Mouse (Mus musculus) cerebellum, adult 2 months (tissue): Measurements from ENCODE around the gene Inip. TPM values are rescaled to one million over a fixed set of nuclear protein-coding genes. Genes with fewer than 3 reads are reported as not detected.
"Not testable (repeated sequence)": the region's sequence is repeated elsewhere in the genome, so short reads cannot be mapped to it uniquely, and the experiment has no call there.

ENCODE experiments used
- DNase-seq, 2 experiments: peaks; one replicate each; pipeline ENCODE4 v3.0.0; 2021
- H3K27ac ChIP-seq: fragments of 200-500 bp; 2 replicates; pipeline ENCODE4 v1.5.1; 2012; ENCODE audit warnings: low read length, control low read depth, inconsistent platforms; ENCODE audit not compliant: insufficient read depth
- H3K27me3 ChIP-seq: fragments of 200-500 bp; 2 replicates; pipeline ENCODE4 v1.6.1; 2012; ENCODE audit warnings: inconsistent platforms, mild to moderate bottlenecking, low read length, moderate library complexity; ENCODE audit not compliant: control insufficient read depth, insufficient read depth
- H3K4me1 ChIP-seq: fragments of 200-500 bp; 2 replicates; pipeline ENCODE4 v1.6.1; 2011; ENCODE audit warnings: low read length; ENCODE audit not compliant: control insufficient read depth, insufficient read depth
- H3K4me3 ChIP-seq: fragments of 200-500 bp; replicated peaks from 2 replicates; pipeline ENCODE3; 2011; ENCODE audit warnings: mild to moderate bottlenecking, low read depth, low read length, control low read depth; ENCODE audit not compliant: insufficient read depth
- CTCF ChIP-seq: fragments of 200-500 bp; IDR thresholded peaks from 2 replicates; pipeline ENCODE4 v1.5.1; 2011; ENCODE audit warnings: low read depth, mild to moderate bottlenecking, control low read depth, low read length, moderate library complexity, borderline replicate concordance; ENCODE audit not compliant: insufficient read depth
- POLR2A ChIP-seq: fragments of 200-500 bp; IDR thresholded peaks from 2 replicates; pipeline ENCODE4 v1.6.1; 2011; ENCODE audit warnings: low read length, control low read depth, borderline replicate concordance; ENCODE audit not compliant: insufficient read depth
- WGBS: fragments of 180-500 bp; shearing (Covaris S2); methylation state at CpG from one replicate; pipeline ENCODE4 v1.1.7; 2018; 5-methylcytosine and 5-hydroxymethylcytosine counted together
- polyA plus RNA-seq: library from polyadenylated mRNA; depleted of rRNA; stranded (reverse); fragments of >200 nt; gene quantifications from 2 replicates; pipeline ENCODE4 v1.2.3, GENCODE M21; 2012

Inip gene
- polyA plus RNA-seq, 1 experiment: 23.3 TPM

- no peak for TF ChIP-seq POLR2A
- no peak for TF ChIP-seq CTCF
- Histone ChIP-seq H3K27me3 (no peaks in the 10 kb centered on the region), H3K27ac (no peak overlapping the region), H3K4me1 (no peaks in the 10 kb centered on the region), H3K4me3 (no peak overlapping the region)
- DNase-seq: no peak
- WGBS: 83% methylated on average over 5 of the region's 5 CpGs
Measured at GRCm38 (mm10) chr4:59800181-59800580, 1.2 kb downstream of the Inip start.

- Histone ChIP-seq H3K27me3 (no peaks in the 10 kb centered on the region), H3K4me1 (no peaks in the 10 kb centered on the region), H3K27ac (no peak overlapping the region), H3K4me3 (no peak overlapping the region)
- DNase-seq: no peak
- 94% methylated on average over 2 of the region's 2 CpGs for WGBS
- TF ChIP-seq CTCF (no peak), POLR2A (no peak)
Measured at GRCm38 (mm10) chr4:59795788-59796455, 5.5 kb downstream of the Inip start.

GRCm38 (mm10) chr4:59794116-59794515, 7.3 kb downstream of the Inip start:
- H3K27me3 ChIP-seq: no peaks in the 10 kb centered on the region
- no peak overlapping the region for H3K4me3 ChIP-seq
- TF ChIP-seq POLR2A (no peak), CTCF (no peak)
- no peaks in the 10 kb centered on the region for H3K4me1 ChIP-seq
- WGBS: 81% methylated on average over 2 of the region's 2 CpGs
- no peak overlapping the region for H3K27ac ChIP-seq
- no peak for DNase-seq

GRCm38 (mm10) chr4:59793626-59794025, 7.8 kb downstream of the Inip start:
- not testable (repeated sequence) for DNase-seq, H3K27ac ChIP-seq, H3K4me1 ChIP-seq, H3K27me3 ChIP-seq, H3K4me3 ChIP-seq
- TF ChIP-seq CTCF: 0 out of 2 replicates have a peak, but pooled peaks have one; percentile 9
- WGBS: 81% methylated on average over 2 of the region's 2 CpGs

- Histone ChIP-seq H3K27ac (no peak overlapping the region), H3K4me1 (no peaks in the 10 kb centered on the region), H3K27me3 (no peaks in the 10 kb centered on the region), H3K4me3 (no peak overlapping the region)
- DNase-seq: no peak
- no peak for TF ChIP-seq POLR2A
- TF ChIP-seq CTCF: no peak
Measured at GRCm38 (mm10) chr4:59789015-59789414, 12.4 kb downstream of the Inip start.

GRCm38 (mm10) chr4:59787126-59787525, 14.3 kb downstream of the Inip start:
- 50% methylated on average over 6 of the region's 6 CpGs for WGBS
- Histone ChIP-seq H3K4me1 (no peaks in the 10 kb centered on the region), H3K27ac (no peak overlapping the region), H3K27me3 (no peaks in the 10 kb centered on the region), H3K4me3 (no peak overlapping the region)
- DNase-seq: no peak
- TF ChIP-seq CTCF (no peak), POLR2A (no peak)

GRCm38 (mm10) chr4:59786661-59787060, 14.7 kb downstream of the Inip start:
- TF ChIP-seq CTCF: peak; percentile 96
- TF ChIP-seq POLR2A: no peak
- no peak overlapping the region for H3K27ac ChIP-seq
- DNase-seq: peak; percentile 68 to 84
- no peaks in the 10 kb centered on the region for H3K27me3 ChIP-seq
- WGBS: 2% methylated on average over 7 of the region's 7 CpGs
- no peaks in the 10 kb centered on the region for H3K4me1 ChIP-seq
- no peak overlapping the region for H3K4me3 ChIP-seq

GRCm38 (mm10) chr4:59785412-59785811, 16.0 kb downstream of the Inip start:
- Histone ChIP-seq H3K4me3 (no peak overlapping the region), H3K27ac (no peak overlapping the region), H3K4me1 (no peaks in the 10 kb centered on the region), H3K27me3 (no peaks in the 10 kb centered on the region)
- no peak for TF ChIP-seq CTCF
- TF ChIP-seq POLR2A: no peak
- DNase-seq: no peak
- WGBS: 25% methylated on average over 2 of the region's 2 CpGs
